Mouse (Mus musculus): Measurements from ENCODE around the gene Pde1c.

DNA sequence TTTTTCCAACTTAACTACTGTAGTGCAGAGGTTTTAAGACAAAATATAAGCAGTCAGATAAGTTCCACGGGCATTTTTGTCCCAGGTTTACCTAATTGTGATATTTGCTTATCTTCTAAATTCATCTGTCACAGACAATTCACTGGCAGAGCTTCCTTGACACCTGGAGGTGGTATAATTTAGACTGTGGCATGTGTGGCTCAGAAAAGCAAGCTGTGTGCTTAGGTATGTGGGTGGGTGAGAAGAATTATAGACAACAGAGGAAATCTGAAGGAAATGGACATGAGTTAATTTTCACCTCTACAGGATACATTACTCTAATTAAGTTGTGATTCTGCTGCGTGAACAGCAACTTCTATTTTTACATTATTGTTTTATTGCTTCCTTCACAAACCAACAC is 400.2 kb downstream of the Pde1c start:
- TF ChIP-seq CTCF (IDR thresholded peaks at IDR 0.05): no peak
- no peak for TF ChIP-seq POLR2A (IDR thresholded peaks at IDR 0.05; ENCODE audit: insufficient read depth, low read depth, low read length)

Data from heart, adult 2 months (tissue).